Mouse (Mus musculus) cortical plate, adult 2 months (tissue): ENCODE results near the gene Rab25. TPM values are rescaled to one million over a fixed set of nuclear protein-coding genes. Genes with fewer than 3 reads are reported as not detected.

Experiments
- H3K27ac ChIP-seq: fragments of 200-500 bp; 2 replicates; pipeline ENCODE4 v1.5.1; 2012; ENCODE audit warnings: low read length, control low read depth, inconsistent platforms; ENCODE audit not compliant: insufficient read depth
- H3K4me1 ChIP-seq: fragments of 200-500 bp; 2 replicates; pipeline ENCODE4 v1.6.1; 2011; ENCODE audit warnings: low read length; ENCODE audit not compliant: control insufficient read depth, insufficient read depth
- H3K4me3 ChIP-seq: fragments of 200-500 bp; 2 replicates; pipeline ENCODE4 v1.5.1; 2011; ENCODE audit warnings: mild to moderate bottlenecking, low read length, control low read depth; ENCODE audit not compliant: insufficient read depth
- CTCF ChIP-seq: fragments of 200-500 bp; IDR thresholded peaks from 2 replicates; pipeline ENCODE4 v1.5.1; 2011; ENCODE audit warnings: mild to moderate bottlenecking, control low read depth, low read length; ENCODE audit not compliant: insufficient read depth; ENCODE audit errors: extremely low read depth
- POLR2A ChIP-seq: fragments of 200-500 bp; IDR thresholded peaks from 2 replicates; pipeline ENCODE4 v1.6.1; 2011; ENCODE audit warnings: mild to moderate bottlenecking, low read length, control low read depth; ENCODE audit not compliant: insufficient read depth; ENCODE audit errors: extremely low read depth
- polyA plus RNA-seq: library from polyadenylated mRNA; depleted of rRNA; stranded (reverse); fragments of >200 nt; gene quantifications from 2 replicates; pipeline ENCODE4 v1.2.3, GENCODE M21; 2012

The Rab25 gene
- polyA plus RNA-seq, 1 experiment = 0.13 TPM

DNA sequence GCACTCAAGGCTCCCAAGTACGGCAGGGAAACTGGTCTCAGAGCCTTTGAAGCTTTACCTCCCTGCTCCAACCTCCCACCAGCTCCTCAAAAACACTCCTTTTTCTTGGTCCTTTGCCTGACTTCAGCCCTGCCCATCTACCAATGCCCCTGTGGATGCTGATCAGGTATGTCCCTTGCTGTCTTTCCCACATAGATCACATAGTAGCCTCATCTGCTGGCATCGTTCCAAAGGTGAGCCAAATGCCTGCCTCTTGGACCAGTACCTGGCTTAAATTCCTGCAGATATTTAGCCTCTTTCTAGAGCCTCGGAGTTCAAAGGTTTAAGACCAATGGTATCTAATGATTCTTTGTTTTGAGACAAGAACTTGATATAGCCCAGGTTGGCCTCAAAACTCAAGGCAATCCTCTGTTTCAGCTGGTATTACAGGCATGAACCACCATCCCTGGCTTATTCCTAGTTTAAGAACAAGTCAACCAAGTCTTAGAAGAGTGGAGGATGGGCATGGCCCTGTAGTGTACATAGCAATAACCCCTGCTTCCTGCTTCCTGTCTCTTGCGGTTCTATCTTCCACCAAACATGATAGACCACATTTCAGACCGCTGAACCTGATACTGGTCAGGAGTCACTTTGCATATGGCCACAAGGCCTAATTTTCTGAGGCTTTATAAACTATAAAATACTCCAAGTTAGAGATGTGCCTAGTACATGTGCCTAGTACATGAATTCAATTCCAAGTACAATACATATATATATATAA is 4.3 kb downstream of the Rab25 start:
- TF ChIP-seq POLR2A (no peak), CTCF (no peak)

DNA sequence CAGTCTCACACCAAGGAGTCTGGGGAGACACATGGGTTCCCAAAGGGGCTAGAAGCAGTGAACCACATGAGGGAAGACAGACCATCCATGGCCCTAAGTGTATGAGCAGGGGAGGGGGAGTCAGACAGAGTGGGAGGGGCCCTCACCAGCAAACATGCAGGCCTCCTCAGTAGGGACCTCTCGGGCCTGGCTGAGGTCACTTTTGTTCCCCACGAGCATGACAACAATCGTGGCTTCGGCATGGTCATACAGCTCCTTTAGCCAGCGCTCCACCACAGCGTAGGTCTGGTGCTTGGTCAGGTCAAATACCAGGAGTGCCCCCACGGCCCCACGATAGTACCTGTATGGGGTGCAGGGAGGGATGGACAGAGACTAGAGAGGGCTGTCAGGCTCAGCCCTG is 4.9 kb downstream of the Rab25 start:
- Histone ChIP-seq H3K27ac (no peak overlapping the region), H3K4me3 (no peak overlapping the region), H3K4me1 (no peaks in the 10 kb centered on the region)
- TF ChIP-seq POLR2A = no peak

More for the DNA sequence above, 4.3 kb downstream of the Rab25 start:
- Histone ChIP-seq H3K27ac (no peak overlapping the region), H3K4me3 (no peak overlapping the region), H3K4me1 (no peaks in the 10 kb centered on the region)

DNA sequence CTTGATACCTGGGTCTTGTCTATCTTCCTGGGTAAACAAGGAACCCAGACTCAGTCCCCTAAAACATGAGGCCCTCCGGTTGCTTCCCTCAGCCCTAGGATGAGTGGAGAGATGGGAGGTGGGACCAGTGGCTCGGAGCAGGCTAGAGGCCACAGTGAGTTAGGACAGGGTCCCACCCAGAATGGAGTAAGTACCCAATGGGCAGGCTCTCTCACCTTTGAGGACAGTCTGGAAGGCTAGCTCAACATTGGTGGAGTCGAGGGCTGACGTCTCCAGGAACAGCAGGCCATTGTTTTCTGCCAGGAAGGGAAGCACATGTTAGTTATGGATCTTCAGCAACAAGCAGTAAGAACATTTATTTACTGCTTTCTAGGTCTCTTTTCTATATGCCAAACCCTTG is 5.6 kb downstream of the Rab25 start:
- Histone ChIP-seq H3K4me1 (no peaks in the 10 kb centered on the region), H3K4me3 (no peak overlapping the region), H3K27ac (no peak overlapping the region)
- TF ChIP-seq CTCF (no peak), POLR2A (no peak)

DNA sequence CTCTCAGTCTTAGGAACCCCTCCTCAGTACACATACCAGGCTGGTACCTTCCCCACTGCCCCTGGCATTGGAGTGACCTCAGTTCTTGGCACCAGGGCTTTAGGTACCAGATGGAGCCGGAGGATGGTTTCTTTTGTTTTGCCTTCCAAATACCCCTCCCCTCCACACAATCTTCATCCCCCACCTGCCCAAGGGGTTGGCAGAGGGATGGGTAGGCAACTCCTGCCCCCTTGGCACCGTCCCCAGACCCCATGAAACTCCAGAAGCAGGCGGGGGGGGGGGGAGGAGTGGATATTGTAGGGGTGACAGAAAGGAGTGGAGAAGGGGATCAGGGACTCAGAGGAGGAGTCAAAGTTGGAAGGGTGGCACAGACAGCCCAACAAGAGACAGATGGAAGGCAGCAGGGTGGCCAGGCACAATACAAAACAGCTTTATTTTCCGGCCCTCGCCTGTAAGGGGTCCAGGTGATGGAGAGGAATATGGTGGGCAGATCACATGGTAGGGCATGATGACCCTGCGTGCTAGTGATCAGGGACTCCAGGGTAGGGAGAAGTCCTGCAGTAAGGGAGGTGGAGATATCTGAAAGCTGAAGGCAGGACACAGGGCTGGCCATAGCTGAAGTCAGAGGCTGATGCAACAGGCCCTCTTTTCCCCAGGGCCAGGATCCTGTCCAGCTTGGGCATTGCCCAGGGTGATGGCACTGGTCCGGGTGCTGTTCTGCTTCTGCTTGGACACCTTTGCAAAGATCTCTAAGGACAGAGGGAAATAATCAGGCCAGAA is 6.3 kb downstream of the Rab25 start:
- Histone ChIP-seq H3K27ac (no peak overlapping the region), H3K4me1 (no peaks in the 10 kb centered on the region), H3K4me3 (no peak overlapping the region)
- no peak for TF ChIP-seq CTCF
- TF ChIP-seq POLR2A = no peak

DNA sequence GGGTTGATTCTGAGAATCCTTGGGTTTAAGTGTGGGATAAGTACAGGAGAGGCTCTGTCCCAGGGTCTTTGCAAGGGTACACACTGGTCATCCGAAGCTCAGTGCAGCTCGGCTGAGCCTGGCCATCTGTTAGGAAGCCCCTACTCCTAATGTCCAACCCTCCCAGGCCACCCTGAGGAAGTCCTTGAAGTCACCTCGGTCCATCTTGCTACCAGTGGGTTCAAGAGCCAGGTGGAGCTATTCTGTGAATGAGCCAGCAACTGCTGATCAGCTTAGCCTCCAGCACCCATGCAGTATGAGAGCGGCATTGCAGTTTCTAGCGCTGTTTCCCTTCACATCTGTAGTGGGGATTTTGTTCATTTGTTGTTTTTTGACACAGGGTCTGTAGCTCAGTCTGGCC is 8.0 kb downstream of the Rab25 start:
- no peak overlapping the region for H3K4me3 ChIP-seq
- no peak for TF ChIP-seq CTCF
- TF ChIP-seq POLR2A = no peak
- no peak overlapping the region for H3K27ac ChIP-seq
- H3K4me1 ChIP-seq = no peaks in the 10 kb centered on the region

DNA sequence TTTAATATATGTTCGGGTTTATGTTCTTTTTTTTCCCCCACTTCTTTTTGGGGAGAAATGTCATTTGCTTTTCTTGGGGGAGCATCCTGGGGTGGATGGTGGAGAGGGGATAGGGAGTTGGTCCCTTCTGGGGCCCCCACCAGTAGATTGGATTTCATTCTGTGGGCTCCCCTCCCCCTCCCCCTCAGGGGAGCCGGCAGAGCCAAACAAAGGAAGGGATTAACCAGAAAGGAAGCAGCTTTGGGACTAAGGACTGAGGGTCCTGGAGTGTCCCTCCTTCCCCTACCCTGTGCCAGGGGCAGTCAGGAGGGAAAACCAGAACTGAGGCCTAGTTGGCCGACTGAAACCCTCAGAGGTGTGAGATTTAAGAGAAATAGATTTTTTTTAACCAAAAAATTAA is 8.7 kb downstream of the Rab25 start:
- TF ChIP-seq CTCF (no peak), POLR2A (no peak)
- Histone ChIP-seq H3K4me1 (no peaks in the 10 kb centered on the region), H3K4me3 (no peak overlapping the region), H3K27ac (no peak overlapping the region)

DNA sequence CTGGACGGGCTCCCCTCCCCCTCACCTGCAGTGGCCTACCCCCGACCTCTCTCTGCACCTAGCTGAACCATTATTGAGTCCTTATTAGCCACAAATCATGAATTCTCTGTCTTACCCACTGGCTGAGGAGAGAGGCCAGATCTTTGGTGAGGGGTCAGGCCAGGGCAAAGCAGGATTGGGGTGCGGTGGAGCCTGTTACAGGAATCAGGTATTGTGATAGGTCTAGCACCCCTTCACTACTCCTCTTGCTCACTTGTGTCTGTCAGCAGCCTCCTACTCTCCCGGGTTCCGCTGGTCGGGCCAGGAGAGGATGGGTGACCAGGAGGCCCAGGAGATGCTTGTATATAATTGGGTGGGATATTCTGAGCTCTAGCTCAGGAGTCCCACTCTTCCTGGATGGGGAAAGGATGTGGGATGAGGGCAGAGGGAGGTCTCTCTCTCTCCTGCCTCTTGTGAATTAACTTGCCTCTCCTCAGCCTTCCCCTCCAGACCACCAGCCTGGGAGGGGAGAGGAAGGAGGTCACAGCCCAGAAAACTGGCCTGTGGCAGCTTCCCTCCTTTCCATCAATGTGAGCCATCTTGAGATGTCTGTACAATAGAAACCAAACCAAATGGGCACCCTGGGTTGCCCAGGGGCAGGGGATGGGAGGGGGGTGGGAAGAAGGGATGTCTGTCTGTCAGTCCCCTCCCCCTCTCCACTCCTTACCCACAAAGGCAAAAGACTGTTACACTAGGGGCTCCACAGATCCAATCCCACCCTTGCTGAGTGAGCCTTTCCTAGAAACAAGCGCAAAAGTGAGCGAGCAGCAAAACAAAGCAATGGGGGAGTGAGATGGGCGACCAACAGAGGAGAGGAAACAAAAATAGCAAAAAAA is 9.6 kb downstream of the Rab25 start:
- H3K4me1 ChIP-seq = no peaks in the 10 kb centered on the region
- H3K27ac ChIP-seq = no peak overlapping the region
- no peak overlapping the region for H3K4me3 ChIP-seq
- TF ChIP-seq POLR2A (no peak), CTCF (no peak)

DNA sequence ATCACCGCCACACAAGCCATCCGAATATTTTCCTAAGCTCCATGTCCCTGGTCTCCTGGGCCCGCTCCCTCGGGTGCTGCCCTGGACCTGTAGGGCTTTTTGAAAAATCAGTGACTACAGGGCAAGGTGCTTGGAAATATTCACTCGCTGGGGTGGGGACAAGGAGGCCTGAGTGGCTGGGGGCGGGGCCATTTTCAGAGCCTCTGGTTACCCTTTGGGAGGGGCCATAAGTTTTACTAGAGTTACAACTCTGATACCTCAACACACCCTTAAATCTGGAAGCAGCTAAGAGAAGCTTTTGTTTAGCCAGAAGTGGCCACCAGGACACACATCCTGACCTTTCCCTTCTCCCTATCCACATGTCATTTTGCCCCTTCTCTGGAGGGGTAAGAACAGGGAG is 11.0 kb downstream of the Rab25 start:
- H3K4me1 ChIP-seq = no peaks in the 10 kb centered on the region

DNA sequence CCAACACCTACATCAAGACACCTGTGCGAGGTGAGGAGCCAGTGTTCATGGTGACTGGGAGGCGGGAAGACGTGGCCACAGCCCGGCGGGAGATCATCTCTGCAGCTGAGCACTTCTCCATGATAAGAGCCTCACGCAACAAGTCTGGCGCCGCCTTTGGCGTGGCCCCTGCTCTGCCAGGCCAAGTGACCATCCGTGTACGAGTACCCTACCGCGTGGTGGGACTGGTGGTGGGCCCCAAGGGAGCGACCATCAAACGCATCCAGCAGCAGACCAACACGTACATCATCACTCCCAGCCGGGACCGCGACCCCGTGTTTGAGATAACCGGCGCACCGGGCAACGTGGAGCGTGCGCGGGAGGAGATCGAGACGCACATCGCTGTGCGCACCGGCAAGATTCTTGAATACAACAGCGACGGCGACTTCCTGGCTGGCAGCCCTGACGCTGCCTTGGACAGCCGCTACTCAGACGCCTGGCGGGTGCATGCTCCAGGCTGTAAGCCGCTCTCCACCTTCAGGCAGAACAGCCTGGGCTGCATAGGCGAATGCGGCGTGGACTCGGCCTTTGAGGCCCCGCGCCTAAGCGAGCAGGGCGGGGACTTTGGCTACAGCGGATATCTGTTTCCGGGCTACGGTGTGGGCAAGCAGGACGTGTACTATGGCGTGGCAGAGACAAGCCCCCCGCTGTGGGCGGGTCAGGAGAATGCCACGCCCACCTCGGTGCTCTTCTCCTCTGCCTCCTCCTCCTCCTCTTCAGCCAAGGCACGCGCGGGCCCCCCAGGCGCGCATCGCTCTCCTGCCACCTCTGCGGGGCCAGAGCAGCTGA is 11.8 kb downstream of the Rab25 start:
- Histone ChIP-seq H3K27ac (no peak overlapping the region), H3K4me3 (peak overlapping the region; percentile 37), H3K4me1 (no peaks in the 10 kb centered on the region)
- TF ChIP-seq POLR2A = peak; percentile 65; the same call in 1 of the 2 replicates
- no peak for TF ChIP-seq CTCF

More for the DNA sequence above, 11.0 kb downstream of the Rab25 start:
- H3K27ac ChIP-seq = no peak overlapping the region
- TF ChIP-seq POLR2A = no peak
- TF ChIP-seq CTCF = no peak
- H3K4me3 ChIP-seq = peak overlapping the region; percentile 37
